Mouse (Mus musculus) monocyte, adult 59 days (primary cell): ENCODE data around the gene Fgf8. TPM values are rescaled to one million over a fixed set of nuclear protein-coding genes. Genes with fewer than 3 reads are reported as not detected.

Experiments used
- total RNA-seq, 2 experiments: library from RNA; stranded (reverse); gene quantifications; one replicate each; pipeline ENCODE4 v1.2.4; 2023

The Fgf8 gene
- total RNA-seq, result not detected

GRCm38 (mm10) chr19:45742218-45742983 lies at the start of gene Fgf8:
Fgf8 (minus strand) TSS chr19:45742915.

GRCm38 (mm10) chr19:45783181-45783932 lies 40.6 kb upstream of the Fgf8 start, which contains the start of gene Mgea5:
Mgea5 (minus strand) TSS chr19:45783837.

GRCm38 (mm10) chr19:45749243-45750043 lies 6.7 kb upstream of the Fgf8 start, which contains the start of gene Npm3:
Npm3 (minus strand) TSS chr19:45749591.

Other genes with a start within 250 kb of the Fgf8 start
- 1 to 10 TPM; 7.8 to 9.2 TPM for gene Poll, start 182.4 kb downstream of the Fgf8 start, total RNA-seq
- 10 to 100 TPM; 10.5 to 13.9 TPM for gene Gm17018, start 182.3 kb downstream of the Fgf8 start, total RNA-seq
- 10 to 100 TPM; 50.7 to 60.6 TPM for gene Fbxw4, start 82.6 kb downstream of the Fgf8 start, total RNA-seq
- gene Npm3, start 6.7 kb upstream of the Fgf8 start, total RNA-seq, result 10 to 100 TPM; 20.9 to 28.1 TPM
- 100 to 1,000 TPM; 149 to 164 TPM for gene Mgea5, start 40.9 kb upstream of the Fgf8 start, total RNA-seq
- gene Kcnip2, start 73.1 kb upstream of the Fgf8 start, total RNA-seq, result 1 to 10 TPM in 1 of 2 experiments, under 1 TPM in 1; 0.58 to 1.4 TPM